Mouse (Mus musculus): ENCODE measurements around the gene Guca1b. TPM values are rescaled to one million over a fixed set of nuclear protein-coding genes. Genes with fewer than 3 reads are reported as not detected.

Gene Guca1b
- polyA plus RNA-seq, 1 experiment from 2014 or later: 0.60 TPM

GRCm38 (mm10) chr17:47439396-47440028 is 54.3 kb downstream of the Guca1b start:
- H3K27ac ChIP-seq (ENCODE audit: low read depth, low read length): peak overlapping the region; percentile 32; the same call in 1 of the 2 replicates
- DNase-seq (ENCODE audit: low spot score) (no peak), ATAC-seq (replicated peaks; ENCODE audit: low FRiP score) (no peak)
- H3K9ac ChIP-seq (ENCODE audit: low read depth, low read length): no peak overlapping the region
- peaks cover 23% of the 10 kb centered on the region for H3K27me3 ChIP-seq (replicated peaks; ENCODE audit: control insufficient read depth, insufficient read depth, low read length)
- 29% methylated on average over 9 of the region's 9 CpGs for WGBS
- H3K4me1 ChIP-seq (replicated peaks; ENCODE audit: control insufficient read depth, insufficient read depth, low read length): peaks cover 39% of the 10 kb centered on the region
- 0 out of 2 replicates have a peak overlapping the region, but pooled peaks have one; percentile 17 for H3K4me2 ChIP-seq
- H3K4me3 ChIP-seq (ENCODE audit: low read depth, low read length): no peak overlapping the region
- H3K9me3 ChIP-seq (ENCODE audit: control insufficient read depth, low read length): no peaks in the 10 kb centered on the region
- no peaks in the 10 kb centered on the region for H3K36me3 ChIP-seq (ENCODE audit: control insufficient read depth, insufficient read depth, low read length)

- H3K4me1 ChIP-seq (replicated peaks; ENCODE audit: control insufficient read depth, insufficient read depth, low read length): peaks cover 44% of the 10 kb centered on the region
- no peak overlapping the region for H3K4me2 ChIP-seq
- H3K27me3 ChIP-seq (replicated peaks; ENCODE audit: control insufficient read depth, insufficient read depth, low read length): peaks cover 23% of the 10 kb centered on the region
- H3K9ac ChIP-seq (ENCODE audit: low read depth, low read length): no peak overlapping the region
- H3K4me3 ChIP-seq (ENCODE audit: low read depth, low read length): no peak overlapping the region
- 42% methylated on average over 9 of the region's 9 CpGs for WGBS
- no peaks in the 10 kb centered on the region for H3K9me3 ChIP-seq (ENCODE audit: control insufficient read depth, low read length)
- no peak for DNase-seq (ENCODE audit: low spot score)
- H3K27ac ChIP-seq (ENCODE audit: low read depth, low read length): no peak overlapping the region
- no peak for ATAC-seq (replicated peaks; ENCODE audit: low FRiP score)
- no peaks in the 10 kb centered on the region for H3K36me3 ChIP-seq (ENCODE audit: control insufficient read depth, insufficient read depth, low read length)
Observed at GRCm38 (mm10) chr17:47440359-47440890, 55.2 kb downstream of the Guca1b start.

- peaks cover 20% of the 10 kb centered on the region for H3K27me3 ChIP-seq (replicated peaks; ENCODE audit: control insufficient read depth, insufficient read depth, low read length)
- no peak overlapping the region for H3K27ac ChIP-seq (ENCODE audit: low read depth, low read length)
- peaks cover 51% of the 10 kb centered on the region for H3K4me1 ChIP-seq (replicated peaks; ENCODE audit: control insufficient read depth, insufficient read depth, low read length)
- WGBS: 62% methylated on average over 19 of the region's 19 CpGs
- no peaks in the 10 kb centered on the region for H3K9me3 ChIP-seq (ENCODE audit: control insufficient read depth, low read length)
- H3K4me3 ChIP-seq (ENCODE audit: low read depth, low read length): no peak overlapping the region
- no peak overlapping the region for H3K9ac ChIP-seq (ENCODE audit: low read depth, low read length)
- no peak for DNase-seq (ENCODE audit: low spot score)
- no peaks in the 10 kb centered on the region for H3K36me3 ChIP-seq (ENCODE audit: control insufficient read depth, insufficient read depth, low read length)
- no peak for ATAC-seq (replicated peaks; ENCODE audit: low FRiP score)
- H3K4me2 ChIP-seq: no peak overlapping the region
Observed at GRCm38 (mm10) chr17:47441296-47442051, 56.3 kb downstream of the Guca1b start.

GRCm38 (mm10) chr17:47442271-47442670 is 57.1 kb downstream of the Guca1b start:
- H3K36me3 ChIP-seq (ENCODE audit: control insufficient read depth, insufficient read depth, low read length): no peaks in the 10 kb centered on the region
- peaks cover 14% of the 10 kb centered on the region for H3K27me3 ChIP-seq (replicated peaks; ENCODE audit: control insufficient read depth, insufficient read depth, low read length)
- H3K4me1 ChIP-seq (replicated peaks; ENCODE audit: control insufficient read depth, insufficient read depth, low read length): peaks cover 51% of the 10 kb centered on the region
- no peak for ATAC-seq (replicated peaks; ENCODE audit: low FRiP score)
- H3K4me3 ChIP-seq (ENCODE audit: low read depth, low read length): no peak overlapping the region
- no peak for DNase-seq (ENCODE audit: low spot score)
- H3K4me2 ChIP-seq: no peak overlapping the region
- WGBS: 81% methylated on average over 3 of the region's 3 CpGs
- H3K9me3 ChIP-seq (ENCODE audit: control insufficient read depth, low read length): no peaks in the 10 kb centered on the region
- H3K27ac ChIP-seq (ENCODE audit: low read depth, low read length): no peak overlapping the region
- H3K9ac ChIP-seq (ENCODE audit: low read depth, low read length): no peak overlapping the region

Other genes starting within 250 kb of the Guca1b start
- 105 and 114 TPM in 2 replicates for gene Mrps10, start 16.5 kb upstream of the Guca1b start, polyA plus RNA-seq (2014; fragmentation: Nextera tagmentation; extraction: Ambion mirVana)
- 1.0 and 1.6 TPM in 2 replicates for gene Guca1a, start 15.2 kb downstream of the Guca1b start, polyA plus RNA-seq (2014; fragmentation: Nextera tagmentation; extraction: Ambion mirVana)
- gene AI661453, start 51.2 kb downstream of the Guca1b start, polyA plus RNA-seq (2014; fragmentation: Nextera tagmentation; extraction: Ambion mirVana): 0.22 and 0.23 TPM in 2 replicates
- gene 1700001C19Rik, start 52.0 kb downstream of the Guca1b start, polyA plus RNA-seq (2014; fragmentation: Nextera tagmentation; extraction: Ambion mirVana): 0.52 and 0.96 TPM in 2 replicates
- 20.7 and 21.3 TPM in 2 replicates for gene Taf8, start 116.9 kb downstream of the Guca1b start, polyA plus RNA-seq (2014; fragmentation: Nextera tagmentation; extraction: Ambion mirVana)
- gene Ccnd3, start 119.7 kb downstream of the Guca1b start, polyA plus RNA-seq (2014; fragmentation: Nextera tagmentation; extraction: Ambion mirVana): 525 and 530 TPM in 2 replicates
- 43.1 and 45.9 TPM in 2 replicates for gene Bysl, start 226.1 kb downstream of the Guca1b start, polyA plus RNA-seq (2014; fragmentation: Nextera tagmentation; extraction: Ambion mirVana)
- gene Med20, start 226.2 kb downstream of the Guca1b start, polyA plus RNA-seq (2014; fragmentation: Nextera tagmentation; extraction: Ambion mirVana): 48.9 and 53.3 TPM in 2 replicates
- gene Gm20517, start 226.2 kb downstream of the Guca1b start, polyA plus RNA-seq (2014; fragmentation: Nextera tagmentation; extraction: Ambion mirVana): 1.5 and 2.5 TPM in 2 replicates
- gene Usp49, start 245.3 kb downstream of the Guca1b start, polyA plus RNA-seq (2014; fragmentation: Nextera tagmentation; extraction: Ambion mirVana): 4.1 and 4.8 TPM in 2 replicates

Data from liver, embryonic 11.5 days (tissue).